Mouse (Mus musculus) testis, postnatal 14 days (tissue): ENCODE results near the gene Dthd1.

ENCODE experiments used
- DNase-seq: peaks from one replicate; pipeline ENCODE4 v3.0.0; 2021; ENCODE audit warnings: low spot score

The Dthd1 gene

DNA sequence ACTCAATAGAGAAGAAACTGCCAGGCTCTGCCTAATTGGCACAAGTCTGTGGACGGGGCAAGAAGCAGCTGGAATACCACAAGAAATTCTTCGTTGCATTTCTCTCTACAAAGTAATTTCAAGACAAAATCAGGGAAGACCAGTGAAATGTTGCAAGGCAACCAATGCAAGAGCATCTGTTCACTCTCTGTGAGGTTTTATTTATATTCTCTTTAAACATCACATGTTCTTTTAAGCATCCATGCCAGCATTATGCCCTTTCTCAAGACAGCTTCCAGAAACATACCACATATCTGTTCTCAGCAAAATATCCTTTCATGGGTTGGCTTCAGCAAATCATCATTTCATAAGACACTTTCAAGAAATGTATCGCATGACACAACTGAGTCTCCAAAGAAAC lies 50.7 kb downstream of the Dthd1 start:
- DNase-seq = no peak

DNA sequence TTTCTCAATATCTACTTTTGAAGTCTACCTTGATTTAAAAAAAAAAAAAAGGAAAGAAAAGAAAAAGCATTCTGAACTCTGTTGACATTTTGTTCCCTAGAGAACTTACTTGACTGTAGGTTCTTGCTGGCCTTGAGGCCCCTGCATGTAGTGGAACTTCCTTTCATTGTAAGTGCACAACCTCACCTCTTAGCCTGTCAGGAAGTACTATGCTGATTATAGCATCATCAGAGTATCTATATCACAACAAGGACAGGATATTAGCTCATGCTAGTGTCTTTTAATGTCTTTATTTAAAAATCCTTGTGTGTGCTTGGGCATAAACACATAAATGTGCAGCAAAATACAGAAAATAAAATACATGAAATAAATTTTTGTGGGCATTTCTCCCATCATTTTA lies 53.4 kb downstream of the Dthd1 start:
- DNase-seq = no peak

GRCm38 (mm10) chr5:62879530-62879929 lies 65.9 kb downstream of the Dthd1 start:
- no peak for DNase-seq

- DNase-seq = no peak
Measured at GRCm38 (mm10) chr5:62895326-62895725, 81.7 kb downstream of the Dthd1 start.

GRCm38 (mm10) chr5:62906954-62907353 lies 93.3 kb downstream of the Dthd1 start:
- DNase-seq = no peak

DNA sequence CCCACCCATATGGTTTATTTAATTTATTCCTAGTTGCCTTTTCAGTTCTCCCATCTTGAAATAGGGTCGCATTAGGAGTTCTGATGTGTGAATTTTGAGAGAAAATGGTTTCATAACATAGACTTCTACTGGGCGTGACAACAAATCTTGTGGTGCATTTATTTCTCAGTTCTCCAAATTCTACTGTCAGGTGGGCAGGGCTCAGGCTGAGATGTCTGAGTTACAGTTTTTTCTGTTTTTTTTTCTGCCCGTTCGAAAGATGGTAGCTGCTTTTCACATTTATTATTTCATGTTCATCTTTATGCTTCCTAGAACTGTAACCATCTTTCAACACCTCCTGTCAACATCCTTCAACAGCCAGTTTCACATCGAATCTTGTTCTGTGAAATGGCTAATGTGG lies 95.5 kb downstream of the Dthd1 start:
- DNase-seq = no peak

DNA sequence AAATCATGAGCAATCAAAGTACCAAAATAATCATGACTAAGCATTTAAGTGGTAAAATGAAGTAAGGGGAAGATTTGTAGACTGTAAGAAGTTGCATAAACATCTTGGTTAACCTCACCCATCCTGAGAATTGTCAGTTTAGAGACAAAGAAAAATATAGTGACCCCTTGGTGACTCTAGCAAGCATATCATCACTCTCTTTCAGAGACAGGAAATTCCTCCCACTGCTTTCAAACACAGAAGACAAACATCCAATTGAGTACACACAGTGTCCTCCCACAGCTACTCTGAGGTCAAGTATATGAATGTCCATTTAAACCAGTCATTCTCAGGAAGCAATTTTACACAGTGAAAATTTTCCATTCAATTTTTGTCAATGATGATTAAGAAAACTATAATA lies 111.0 kb downstream of the Dthd1 start:
- DNase-seq = no peak
